Mouse (Mus musculus) embryonic facial prominence, embryonic 13.5 days (tissue): ENCODE results near the gene Gm20425. TPM values are rescaled to one million over a fixed set of nuclear protein-coding genes. Genes with fewer than 3 reads are reported as not detected.
A peak's percentile ranks its signal among the peaks of the same experiment; 100 is the strongest.

Source experiments
- ATAC-seq: fragments of 200-750 bp; cut with Nextera tagmentation; 2 replicates; pipeline ENCODE4 v1.8.0; 2017; ENCODE audit warnings: low read depth; ENCODE audit not compliant: insufficient number of reproducible peaks, insufficient read depth, low FRiP score, low TSS enrichment
- H3K27ac ChIP-seq: fragments of 300-500 bp; sonication (generic); 2 replicates; pipeline ENCODE4 v1.5.1; 2015; ENCODE audit warnings: moderate library complexity, mild to moderate bottlenecking, inconsistent platforms
- H3K27me3 ChIP-seq: fragments of 300-500 bp; sonication (generic); 2 replicates; pipeline ENCODE4 v1.6.1; 2015; ENCODE audit warnings: mild to moderate bottlenecking, inconsistent platforms
- H3K36me3 ChIP-seq: fragments of 300-500 bp; sonication (generic); 2 replicates; pipeline ENCODE4 v1.6.1; 2015; ENCODE audit warnings: mild to moderate bottlenecking, inconsistent platforms
- H3K4me1 ChIP-seq: fragments of 300-500 bp; sonication (generic); 2 replicates; pipeline ENCODE4 v1.6.1; 2015; ENCODE audit warnings: inconsistent platforms
- H3K4me2 ChIP-seq: fragments of 300-500 bp; sonication (generic); 2 replicates; pipeline ENCODE4 v1.6.1; 2015; ENCODE audit warnings: moderate library complexity, mild to moderate bottlenecking, inconsistent platforms
- H3K4me3 ChIP-seq: fragments of 300-500 bp; sonication (generic); 2 replicates; pipeline ENCODE4 v1.5.1; 2015; ENCODE audit warnings: mild to moderate bottlenecking, inconsistent platforms
- H3K9ac ChIP-seq: fragments of 300-500 bp; sonication (generic); 2 replicates; pipeline ENCODE4 v1.6.1; 2015; ENCODE audit warnings: mild to moderate bottlenecking, inconsistent platforms
- H3K9me3 ChIP-seq: fragments of 300-500 bp; sonication (generic); 2 replicates; pipeline ENCODE4 v1.6.1; 2016; ENCODE audit warnings: inconsistent platforms
- WGBS: fragments of 180-500 bp; shearing (Covaris S2); methylation state at CpG from one replicate; pipeline ENCODE4 v1.1.7; 2015; ENCODE audit warnings: mixed read lengths; 5-methylcytosine and 5-hydroxymethylcytosine counted together
- polyA plus RNA-seq: library from polyadenylated mRNA; unstranded; fragments of >200 nt; fragmentation: Nextera tagmentation; extraction: Ambion mirVana; gene quantifications from 2 replicates; pipeline ENCODE4 v1.2.1, GENCODE M21; 2015

Gm20425 gene
- polyA plus RNA-seq, result 2.3 and 4.3 TPM in 2 replicates

DNA sequence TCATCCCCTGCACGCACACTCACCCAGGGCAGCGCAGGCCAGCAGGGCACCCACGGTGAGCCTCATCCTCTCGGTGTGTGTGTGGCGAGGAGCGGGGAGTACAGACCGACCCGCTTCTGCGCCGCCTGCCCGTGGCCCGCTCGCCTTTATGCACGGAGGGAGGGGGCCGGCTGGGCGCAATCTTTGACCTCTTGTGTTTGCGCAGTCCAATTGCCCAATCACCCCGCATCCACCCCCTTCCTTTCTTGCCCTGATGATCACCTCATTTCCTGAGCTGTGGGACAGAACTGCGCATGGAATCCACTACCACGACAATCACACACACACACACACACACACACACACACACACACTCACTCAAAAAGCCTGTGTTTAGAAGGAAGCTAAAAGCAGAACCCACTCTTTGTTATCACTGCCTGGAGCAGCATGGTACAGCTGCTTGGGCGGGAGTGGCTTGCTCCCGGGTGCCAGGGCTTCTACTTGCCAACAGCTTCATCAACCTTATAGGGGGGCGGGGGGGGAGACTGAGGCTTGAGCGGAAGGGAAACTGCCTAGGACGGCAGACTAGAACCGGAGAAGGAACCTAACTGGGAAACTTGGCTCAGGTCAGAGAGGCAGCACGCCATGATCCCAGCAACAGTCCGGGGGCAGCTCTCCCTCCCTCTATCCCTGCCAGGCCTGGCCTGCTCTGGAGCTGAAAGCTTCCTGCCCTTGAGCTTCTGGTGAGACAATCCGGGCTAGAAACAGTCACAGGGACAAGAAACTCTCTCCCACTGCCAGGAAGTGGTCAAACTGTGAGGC lies at the start of gene Gm20425, which contains the start of gene Trf:
Gm20425 (minus strand) TSS at position 157 of the 801 bp plus-strand sequence.
Trf (minus strand) TSS at position 294 of the 801 bp plus-strand sequence.
- Histone ChIP-seq H3K27ac (no peak within 1 kb of the TSS; the same call in 1 of the 2 replicates), H3K4me1 (peaks cover 13% of the 10 kb centered on the region), H3K36me3 (no peaks in the 10 kb centered on the region), H3K9ac (peak within 1 kb of the TSS; percentile 61), H3K27me3 (no peaks in the 10 kb centered on the region), H3K4me2 (peak within 1 kb of the TSS; percentile 48), H3K4me3 (peak within 1 kb of the TSS; percentile 22), H3K9me3 (no peaks in the 10 kb centered on the region)
- ATAC-seq, result no peak
- WGBS, result 44% methylated on average over 29 of the region's 29 CpGs

DNA sequence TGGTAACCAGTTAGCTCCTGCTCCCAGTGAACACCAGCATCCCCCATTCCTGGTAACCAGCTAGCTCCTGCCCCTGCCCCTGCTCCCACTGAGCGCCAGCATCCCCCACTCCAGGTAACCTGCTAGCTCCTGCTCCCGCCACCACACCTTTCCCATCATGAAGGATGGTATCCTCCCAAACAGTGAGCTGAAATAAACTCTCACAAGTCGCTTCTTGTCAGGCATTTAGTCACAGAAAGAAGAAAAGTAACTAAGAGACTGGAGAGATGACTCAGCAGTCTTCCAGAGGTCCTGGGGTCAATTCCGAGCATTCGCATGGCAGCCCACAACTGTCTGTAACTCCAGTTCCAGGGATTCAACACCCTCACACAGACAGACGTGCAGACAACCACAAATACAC lies 46.8 kb upstream of the Gm20425 start:
- Histone ChIP-seq H3K27me3 (no peaks in the 10 kb centered on the region), H3K36me3 (no peaks in the 10 kb centered on the region), H3K4me2 (no peak overlapping the region), H3K9me3 (no peaks in the 10 kb centered on the region), H3K27ac (no peak overlapping the region), H3K9ac (no peak overlapping the region), H3K4me1 (no peaks in the 10 kb centered on the region), H3K4me3 (no peak overlapping the region)
- 82% methylated on average over 6 of the region's 6 CpGs for WGBS
- no peak for ATAC-seq

GRCm38 (mm10) chr9:103275676-103276075 lies 45.6 kb upstream of the Gm20425 start:
- Histone ChIP-seq H3K9ac (no peak overlapping the region), H3K27ac (no peak overlapping the region), H3K27me3 (no peaks in the 10 kb centered on the region), H3K4me1 (no peaks in the 10 kb centered on the region), H3K4me3 (no peak overlapping the region), H3K36me3 (no peaks in the 10 kb centered on the region), H3K9me3 (no peaks in the 10 kb centered on the region), H3K4me2 (no peak overlapping the region)
- ATAC-seq, result no peak
- WGBS, result 65% methylated on average over 1 of the region's 1 CpGs

GRCm38 (mm10) chr9:103274819-103275218 lies 44.7 kb upstream of the Gm20425 start:
- Histone ChIP-seq H3K4me3 (no peak overlapping the region), H3K36me3 (no peaks in the 10 kb centered on the region), H3K9me3 (no peaks in the 10 kb centered on the region), H3K27me3 (no peaks in the 10 kb centered on the region), H3K27ac (no peak overlapping the region), H3K4me2 (no peak overlapping the region), H3K4me1 (no peaks in the 10 kb centered on the region), H3K9ac (no peak overlapping the region)
- 86% methylated on average over 8 of the region's 8 CpGs for WGBS
- ATAC-seq, result no peak

DNA sequence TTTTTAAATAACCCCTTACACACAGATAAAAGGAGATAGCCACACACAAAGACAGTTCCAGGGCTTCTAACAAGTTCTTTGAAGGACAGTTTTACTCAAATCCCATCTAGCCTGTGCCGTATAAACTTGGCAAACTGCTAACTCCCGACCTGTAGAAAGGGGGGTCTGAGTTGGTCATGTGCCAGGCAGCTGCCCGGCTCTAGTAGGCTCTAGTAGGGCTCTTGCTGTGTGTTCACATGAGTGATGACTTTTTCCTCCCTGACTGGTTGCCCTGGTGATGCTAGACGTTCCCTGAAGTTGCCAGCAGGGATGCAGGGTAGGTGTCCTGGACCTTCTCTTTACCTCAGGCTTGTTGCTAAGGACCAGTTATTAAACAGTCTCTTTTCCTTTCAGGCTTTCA lies 41.0 kb upstream of the Gm20425 start:
- H3K9ac ChIP-seq, result no peak overlapping the region
- 53% methylated on average over 4 of the region's 4 CpGs for WGBS
- H3K27ac ChIP-seq, result no peak overlapping the region
- no peaks in the 10 kb centered on the region for H3K36me3 ChIP-seq
- H3K4me3 ChIP-seq, result no peak overlapping the region
- no peak for ATAC-seq
- no peaks in the 10 kb centered on the region for H3K4me1 ChIP-seq
- H3K27me3 ChIP-seq, result no peaks in the 10 kb centered on the region
- no peak overlapping the region for H3K4me2 ChIP-seq
- no peaks in the 10 kb centered on the region for H3K9me3 ChIP-seq

DNA sequence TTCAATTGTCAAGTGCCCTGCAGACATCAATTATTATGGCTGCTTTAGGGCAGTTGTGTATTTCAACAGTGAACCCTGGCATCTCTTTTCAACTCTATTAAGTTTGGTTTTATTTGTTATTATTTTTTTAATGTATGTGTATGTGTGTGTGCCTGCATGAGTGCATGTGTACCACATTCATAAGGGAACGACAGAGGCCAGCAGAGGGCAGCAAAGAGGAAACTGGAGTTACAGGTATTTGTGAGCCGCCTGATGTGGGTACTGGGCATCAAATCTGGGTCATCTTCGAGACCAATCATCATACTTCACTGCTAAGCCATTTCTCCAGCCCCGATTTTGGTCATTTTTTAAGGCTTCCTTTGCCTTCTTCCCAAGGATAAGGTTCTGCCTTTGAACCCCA lies 35.7 kb upstream of the Gm20425 start:
- H3K9ac ChIP-seq, result no peak overlapping the region
- no peaks in the 10 kb centered on the region for H3K27me3 ChIP-seq
- no peak overlapping the region for H3K4me2 ChIP-seq
- H3K27ac ChIP-seq, result no peak overlapping the region
- WGBS, result 87% methylated on average over 4 of the region's 4 CpGs
- no peaks in the 10 kb centered on the region for H3K4me1 ChIP-seq
- no peak for ATAC-seq
- H3K9me3 ChIP-seq, result no peaks in the 10 kb centered on the region
- H3K36me3 ChIP-seq, result no peaks in the 10 kb centered on the region
- H3K4me3 ChIP-seq, result no peak overlapping the region

DNA sequence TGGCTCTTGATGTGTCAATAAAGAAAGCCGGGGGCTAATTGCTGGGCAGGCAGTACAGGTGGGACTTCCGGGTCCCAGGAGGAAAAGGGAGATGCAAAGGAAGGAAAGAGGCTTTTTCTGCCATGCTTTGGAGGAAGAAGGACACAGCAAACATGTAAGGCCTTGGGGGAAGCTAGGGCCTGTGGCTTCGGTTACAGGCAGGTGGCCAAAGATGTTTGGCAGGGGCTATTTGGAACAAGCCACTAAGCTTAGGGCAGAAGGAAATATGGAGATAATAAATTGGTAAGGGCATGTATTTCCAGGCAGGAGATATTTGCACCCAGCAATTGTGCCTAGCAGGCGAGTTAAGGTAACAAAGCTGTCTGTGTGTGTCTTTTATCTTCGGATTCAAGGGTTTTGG lies 22.8 kb upstream of the Gm20425 start:
- H3K36me3 ChIP-seq, result no peaks in the 10 kb centered on the region
- no peak overlapping the region for H3K4me2 ChIP-seq
- no peak overlapping the region for H3K4me3 ChIP-seq
- H3K9me3 ChIP-seq, result no peaks in the 10 kb centered on the region
- no peak overlapping the region for H3K27ac ChIP-seq
- no peaks in the 10 kb centered on the region for H3K27me3 ChIP-seq
- H3K4me1 ChIP-seq, result no peaks in the 10 kb centered on the region
- no peak overlapping the region for H3K9ac ChIP-seq
- no peak for ATAC-seq
- 85% methylated on average over 5 of the region's 5 CpGs for WGBS

- H3K27me3 ChIP-seq, result no peaks in the 10 kb centered on the region
- H3K9ac ChIP-seq, result no peak overlapping the region
- H3K27ac ChIP-seq, result no peak overlapping the region
- no peaks in the 10 kb centered on the region for H3K9me3 ChIP-seq
- H3K4me1 ChIP-seq, result no peaks in the 10 kb centered on the region
- H3K36me3 ChIP-seq, result no peaks in the 10 kb centered on the region
- H3K4me3 ChIP-seq, result no peak overlapping the region
- no peak for ATAC-seq
- 59% methylated on average over 4 of the region's 4 CpGs for WGBS
- H3K4me2 ChIP-seq, result no peak overlapping the region
These were observed 18.5 kb upstream of the Gm20425 start for GRCm38 (mm10) chr9:103248618-103249017.

DNA sequence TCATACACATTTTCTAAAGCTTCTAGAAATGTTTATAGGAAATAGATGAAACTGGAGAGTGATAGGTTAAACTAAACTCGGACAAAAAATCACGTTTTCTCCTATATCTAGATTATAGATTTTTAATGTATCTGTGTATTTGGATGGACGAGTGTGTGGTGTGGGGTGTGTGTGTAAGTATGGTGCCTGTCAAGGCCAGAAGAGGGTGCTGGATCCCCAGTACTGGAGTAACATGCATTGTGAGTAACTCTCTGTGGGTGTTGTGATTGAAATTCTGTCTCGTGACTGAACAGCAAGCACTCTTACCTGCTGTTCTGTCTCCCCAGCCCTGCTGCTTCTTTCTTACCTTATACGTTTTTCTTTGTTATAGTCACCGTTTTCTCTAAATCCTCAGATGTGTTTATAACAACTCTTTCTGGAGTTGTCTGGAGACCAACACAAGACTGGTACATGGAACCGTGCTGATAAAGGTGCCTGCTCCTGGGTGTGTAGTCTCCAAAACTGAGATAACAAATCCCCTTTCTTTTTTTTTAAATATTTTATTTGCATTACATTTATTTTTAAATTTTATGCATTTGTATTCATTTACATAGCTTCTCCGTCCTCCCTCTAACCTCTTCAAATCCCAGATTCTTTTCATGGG lies 16.5 kb upstream of the Gm20425 start:
- Histone ChIP-seq H3K9ac (no peak overlapping the region), H3K4me2 (no peak overlapping the region), H3K27ac (no peak overlapping the region), H3K9me3 (no peaks in the 10 kb centered on the region), H3K4me1 (no peaks in the 10 kb centered on the region), H3K36me3 (no peaks in the 10 kb centered on the region), H3K4me3 (no peak overlapping the region), H3K27me3 (no peaks in the 10 kb centered on the region)
- ATAC-seq, result no peak
- WGBS, result 81% methylated on average over 8 of the region's 8 CpGs

DNA sequence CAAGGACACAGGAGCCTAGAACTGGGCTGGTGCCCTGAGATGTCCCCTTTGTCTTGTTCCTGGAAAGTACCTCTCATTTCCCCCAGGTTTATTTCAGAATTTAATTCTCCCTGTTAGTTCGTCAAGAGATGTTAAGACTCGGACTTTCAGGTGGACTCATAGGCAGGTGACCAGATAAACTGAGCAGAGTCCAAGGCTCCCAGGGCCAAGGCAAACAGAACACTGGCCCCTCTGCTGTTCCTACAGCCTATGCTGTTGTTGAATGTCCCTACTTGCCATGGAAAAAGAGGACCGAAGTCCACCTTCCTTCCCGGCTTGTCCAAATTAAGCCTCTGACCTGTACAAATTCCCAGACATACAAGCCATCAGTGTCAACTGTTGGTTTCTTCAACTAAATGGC lies 13.5 kb upstream of the Gm20425 start:
- H3K4me2 ChIP-seq, result no peak overlapping the region
- H3K4me3 ChIP-seq, result no peak overlapping the region
- no peak for ATAC-seq
- no peaks in the 10 kb centered on the region for H3K27me3 ChIP-seq
- H3K4me1 ChIP-seq, result no peaks in the 10 kb centered on the region
- no peak overlapping the region for H3K9ac ChIP-seq
- 92% methylated on average over 4 of the region's 4 CpGs for WGBS
- H3K9me3 ChIP-seq, result no peaks in the 10 kb centered on the region
- no peak overlapping the region for H3K27ac ChIP-seq
- H3K36me3 ChIP-seq, result no peaks in the 10 kb centered on the region

DNA sequence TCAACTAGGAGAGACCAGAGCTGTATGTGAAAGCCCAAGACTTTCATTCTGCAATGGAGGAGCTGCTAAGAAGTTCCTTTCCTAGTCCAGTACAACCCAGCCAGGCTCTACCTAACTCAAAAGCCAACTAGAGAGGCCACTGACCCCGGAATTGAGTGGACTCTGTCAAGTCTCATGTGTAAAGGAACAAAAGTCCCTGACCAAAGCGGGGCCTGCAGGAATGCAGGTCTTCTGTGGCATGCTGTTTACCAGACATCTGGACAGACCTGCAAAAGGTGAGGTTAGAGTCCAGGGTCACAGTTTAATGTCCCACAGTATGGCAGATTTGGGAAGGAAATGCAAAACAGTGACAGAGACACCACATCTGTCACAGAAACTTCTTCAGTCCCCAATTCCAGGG lies 11.1 kb upstream of the Gm20425 start:
- Histone ChIP-seq H3K27me3 (no peaks in the 10 kb centered on the region), H3K27ac (no peak overlapping the region), H3K9me3 (no peaks in the 10 kb centered on the region), H3K9ac (no peak overlapping the region), H3K4me2 (no peak overlapping the region), H3K4me3 (no peak overlapping the region), H3K36me3 (no peaks in the 10 kb centered on the region), H3K4me1 (no peaks in the 10 kb centered on the region)
- 69% methylated on average over 2 of the region's 2 CpGs for WGBS
- no peak for ATAC-seq

DNA sequence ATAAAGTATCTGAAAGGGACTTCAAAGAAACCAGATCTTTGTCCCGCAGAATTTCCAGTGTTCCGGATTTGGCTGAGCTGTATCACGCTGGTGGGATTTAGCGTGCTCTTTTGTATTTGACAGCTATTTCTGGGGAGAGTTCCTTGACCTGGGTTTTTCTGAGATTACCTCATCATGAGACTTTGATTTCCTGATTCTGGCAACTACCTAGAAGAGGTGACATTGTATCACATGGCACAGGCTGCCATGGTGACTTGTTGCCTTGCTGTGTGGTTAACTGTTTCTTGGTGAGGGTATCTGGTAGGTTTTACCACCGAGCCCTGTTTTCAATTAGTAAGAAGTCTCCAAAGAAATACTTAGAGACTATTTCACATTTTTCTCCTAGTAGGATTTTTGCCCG lies 9.4 kb upstream of the Gm20425 start:
- WGBS, result 78% methylated on average over 6 of the region's 6 CpGs
- ATAC-seq, result no peak
- no peaks in the 10 kb centered on the region for H3K36me3 ChIP-seq
- H3K9ac ChIP-seq, result no peak overlapping the region
- H3K27ac ChIP-seq, result no peak overlapping the region
- no peaks in the 10 kb centered on the region for H3K9me3 ChIP-seq
- H3K4me3 ChIP-seq, result no peak overlapping the region
- H3K4me1 ChIP-seq, result no peaks in the 10 kb centered on the region; the same call in 1 of the 2 replicates
- no peak overlapping the region for H3K4me2 ChIP-seq
- no peaks in the 10 kb centered on the region for H3K27me3 ChIP-seq
